Mouse (Mus musculus) embryonic facial prominence, embryonic 13.5 days (tissue): Measurements from ENCODE around the gene Zc3h13. TPM values are rescaled to one million over a fixed set of nuclear protein-coding genes. Genes with fewer than 3 reads are reported as not detected.

ENCODE experiments used
- ATAC-seq: fragments of 200-750 bp; cut with Nextera tagmentation; 2 replicates; pipeline ENCODE4 v1.8.0; 2017; ENCODE audit warnings: low read depth; ENCODE audit not compliant: insufficient number of reproducible peaks, insufficient read depth, low FRiP score, low TSS enrichment
- H3K27ac ChIP-seq: fragments of 300-500 bp; sonication (generic); 2 replicates; pipeline ENCODE4 v1.5.1; 2015; ENCODE audit warnings: moderate library complexity, mild to moderate bottlenecking, inconsistent platforms
- H3K27me3 ChIP-seq: fragments of 300-500 bp; sonication (generic); 2 replicates; pipeline ENCODE4 v1.6.1; 2015; ENCODE audit warnings: mild to moderate bottlenecking, inconsistent platforms
- H3K36me3 ChIP-seq: fragments of 300-500 bp; sonication (generic); 2 replicates; pipeline ENCODE4 v1.6.1; 2015; ENCODE audit warnings: mild to moderate bottlenecking, inconsistent platforms
- H3K4me1 ChIP-seq: fragments of 300-500 bp; sonication (generic); 2 replicates; pipeline ENCODE4 v1.6.1; 2015; ENCODE audit warnings: inconsistent platforms
- H3K4me2 ChIP-seq: fragments of 300-500 bp; sonication (generic); 2 replicates; pipeline ENCODE4 v1.6.1; 2015; ENCODE audit warnings: moderate library complexity, mild to moderate bottlenecking, inconsistent platforms
- H3K4me3 ChIP-seq: fragments of 300-500 bp; sonication (generic); 2 replicates; pipeline ENCODE4 v1.5.1; 2015; ENCODE audit warnings: mild to moderate bottlenecking, inconsistent platforms
- H3K9ac ChIP-seq: fragments of 300-500 bp; sonication (generic); 2 replicates; pipeline ENCODE4 v1.6.1; 2015; ENCODE audit warnings: mild to moderate bottlenecking, inconsistent platforms
- H3K9me3 ChIP-seq: fragments of 300-500 bp; sonication (generic); 2 replicates; pipeline ENCODE4 v1.6.1; 2016; ENCODE audit warnings: inconsistent platforms
- WGBS: fragments of 180-500 bp; shearing (Covaris S2); methylation state at CpG from one replicate; pipeline ENCODE4 v1.1.7; 2015; ENCODE audit warnings: mixed read lengths; 5-methylcytosine and 5-hydroxymethylcytosine counted together
- polyA plus RNA-seq: library from polyadenylated mRNA; unstranded; fragments of >200 nt; fragmentation: Nextera tagmentation; extraction: Ambion mirVana; gene quantifications from 2 replicates; pipeline ENCODE4 v1.2.1, GENCODE M21; 2015

The Zc3h13 gene
- 39.1 and 42.5 TPM in 2 replicates for polyA plus RNA-seq

GRCm38 (mm10) chr14:75284193-75284915, at the start of gene Zc3h13:
TSS of gene Zc3h13 (plus strand) at chr14:75284373.
- peaks cover 10% of the 10 kb centered on the region for H3K4me1 ChIP-seq
- H3K27me3 ChIP-seq: no peaks in the 10 kb centered on the region
- H3K9ac ChIP-seq: peak within 1 kb of the TSS; percentile 97
- no peaks in the 10 kb centered on the region for H3K9me3 ChIP-seq
- peak within 1 kb of the TSS; percentile 85 for H3K4me2 ChIP-seq
- peak within 1 kb of the TSS; percentile 88 for H3K27ac ChIP-seq
- H3K4me3 ChIP-seq: peak within 1 kb of the TSS; percentile 100
- no peaks in the 10 kb centered on the region for H3K36me3 ChIP-seq
- WGBS: under 1% methylated on average over 61 of the region's 61 CpGs
- ATAC-seq: peak; percentile 97

GRCm38 (mm10) chr14:75235552-75235951, 48.6 kb upstream of the Zc3h13 start:
- 83% methylated on average over 8 of the region's 8 CpGs for WGBS
- H3K27ac ChIP-seq: no peak overlapping the region
- H3K4me2 ChIP-seq: no peak overlapping the region
- no peaks in the 10 kb centered on the region for H3K9me3 ChIP-seq
- no peak overlapping the region for H3K9ac ChIP-seq
- H3K4me3 ChIP-seq: no peak overlapping the region
- H3K36me3 ChIP-seq: no peaks in the 10 kb centered on the region
- no peak for ATAC-seq
- 0 out of 2 replicates have a peak, but pooled peaks cover 5% of the 10 kb centered on the region for H3K4me1 ChIP-seq
- H3K27me3 ChIP-seq: no peaks in the 10 kb centered on the region

DNA sequence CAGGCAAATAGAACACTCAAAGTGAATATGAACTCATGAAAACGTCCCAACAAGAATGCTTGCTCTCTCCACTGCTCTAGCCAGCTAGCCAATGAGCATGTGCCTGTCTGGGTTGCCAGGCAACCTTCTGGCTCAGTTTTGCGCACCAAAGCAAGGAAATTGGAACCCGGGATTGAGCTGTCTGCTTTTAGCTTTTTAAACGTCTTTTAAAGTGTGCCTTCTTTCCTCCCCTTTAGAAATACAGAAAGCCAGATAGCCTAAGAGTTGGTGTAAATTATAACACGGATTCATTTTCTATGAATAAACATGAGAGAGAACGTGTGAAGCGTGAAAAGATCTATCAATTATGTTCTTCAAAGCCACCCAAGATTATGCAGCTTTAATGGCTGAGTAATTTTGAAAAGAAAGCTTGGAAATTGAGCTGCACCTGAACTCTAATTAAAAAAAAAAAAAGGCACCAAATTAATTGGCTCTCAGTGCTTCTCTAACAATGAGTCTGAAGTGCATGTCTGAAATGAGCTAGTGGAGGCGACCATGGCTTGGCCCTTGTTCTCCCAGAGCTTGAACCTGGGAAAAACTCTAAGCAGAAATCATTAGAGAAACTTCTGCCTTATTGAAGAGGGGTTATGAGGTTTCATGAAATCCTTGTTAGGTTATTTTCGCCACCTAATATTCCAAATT, 48.1 kb upstream of the Zc3h13 start:
- H3K9me3 ChIP-seq: no peaks in the 10 kb centered on the region
- H3K4me2 ChIP-seq: no peak overlapping the region
- no peak overlapping the region for H3K27ac ChIP-seq
- 0 out of 2 replicates have a peak, but pooled peaks cover 5% of the 10 kb centered on the region for H3K4me1 ChIP-seq
- 48% methylated on average over 9 of the region's 9 CpGs for WGBS
- H3K9ac ChIP-seq: no peak overlapping the region
- H3K4me3 ChIP-seq: no peak overlapping the region
- no peaks in the 10 kb centered on the region for H3K36me3 ChIP-seq
- H3K27me3 ChIP-seq: no peaks in the 10 kb centered on the region
- ATAC-seq: 0 out of 2 replicates have a peak, but pooled peaks have one; percentile 52

GRCm38 (mm10) chr14:75236636-75237003, 47.6 kb upstream of the Zc3h13 start:
- Histone ChIP-seq H3K9ac (no peak overlapping the region), H3K4me2 (no peak overlapping the region)
- WGBS: 79% methylated on average over 4 of the region's 4 CpGs

DNA sequence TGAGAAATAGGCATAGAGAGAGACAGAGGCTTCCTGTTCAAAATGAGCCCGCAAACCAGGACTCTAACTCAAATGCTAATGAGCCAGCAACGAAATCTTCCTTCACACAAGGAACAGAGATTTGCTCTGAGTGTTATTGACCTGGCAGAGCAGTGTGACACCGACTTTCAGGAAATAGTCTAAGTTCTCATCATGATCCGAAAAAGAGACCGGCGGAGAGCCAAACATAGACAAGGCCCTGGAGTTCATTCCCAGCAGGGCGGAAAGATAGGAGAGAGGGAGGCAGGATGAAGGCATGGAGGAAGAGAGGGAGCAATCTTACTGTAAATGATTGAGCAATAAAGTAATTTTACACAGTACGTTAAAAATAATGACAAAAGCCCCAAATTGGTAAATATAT, 47.1 kb upstream of the Zc3h13 start:
- Histone ChIP-seq H3K27me3 (no peaks in the 10 kb centered on the region), H3K36me3 (no peaks in the 10 kb centered on the region), H3K9me3 (no peaks in the 10 kb centered on the region), H3K4me2 (no peak overlapping the region), H3K9ac (no peak overlapping the region), H3K4me1 (0 out of 2 replicates have a peak, but pooled peaks cover 5% of the 10 kb centered on the region), H3K4me3 (no peak overlapping the region), H3K27ac (no peak overlapping the region)
- ATAC-seq: no peak
- 87% methylated on average over 8 of the region's 8 CpGs for WGBS

More at GRCm38 (mm10) chr14:75236636-75237003, 47.6 kb upstream of the Zc3h13 start:
- no peak for ATAC-seq
- Histone ChIP-seq H3K9me3 (no peaks in the 10 kb centered on the region), H3K27me3 (no peaks in the 10 kb centered on the region), H3K4me3 (no peak overlapping the region), H3K27ac (no peak overlapping the region), H3K36me3 (no peaks in the 10 kb centered on the region), H3K4me1 (0 out of 2 replicates have a peak, but pooled peaks cover 5% of the 10 kb centered on the region)

- Histone ChIP-seq H3K9ac (no peak overlapping the region), H3K4me2 (no peak overlapping the region), H3K36me3 (no peaks in the 10 kb centered on the region), H3K27ac (no peak overlapping the region), H3K27me3 (no peaks in the 10 kb centered on the region), H3K9me3 (no peaks in the 10 kb centered on the region), H3K4me1 (0 out of 2 replicates have a peak, but pooled peaks cover 5% of the 10 kb centered on the region), H3K4me3 (no peak overlapping the region)
- no peak for ATAC-seq
- 78% methylated on average over 6 of the region's 6 CpGs for WGBS
Observed at GRCm38 (mm10) chr14:75238054-75238692, 46.0 kb upstream of the Zc3h13 start.

DNA sequence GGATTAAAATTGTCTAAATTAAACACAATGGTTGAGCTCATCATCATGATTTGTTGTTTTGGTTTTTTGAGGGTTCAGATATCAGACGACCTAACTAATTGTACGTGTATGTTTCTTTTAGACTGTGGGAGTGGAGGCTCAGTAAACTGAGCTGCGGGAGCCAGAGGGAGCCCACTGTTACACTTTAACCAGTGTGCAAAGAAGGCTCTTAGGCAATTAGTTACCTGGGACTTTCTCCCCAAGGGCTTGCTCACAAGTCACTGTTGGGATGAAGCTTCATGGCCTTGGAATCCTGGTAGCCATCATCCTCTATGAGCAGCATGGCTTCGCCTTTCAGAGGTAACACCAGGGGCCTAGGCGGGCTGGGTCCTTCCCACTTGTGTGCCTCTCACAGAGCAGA, 42.1 kb upstream of the Zc3h13 start, which contains the start of gene Cpb2:
TSS of gene Cpb2 (plus strand) at position 201 of the 400 bp plus-strand sequence.
- WGBS: 82% methylated on average over 5 of the region's 5 CpGs
- no peaks in the 10 kb centered on the region for H3K27me3 ChIP-seq
- peaks cover 5% of the 10 kb centered on the region; the same call in 1 of the 2 replicates for H3K4me1 ChIP-seq

GRCm38 (mm10) chr14:75246024-75247000, 37.9 kb upstream of the Zc3h13 start:
- H3K9me3 ChIP-seq: no peaks in the 10 kb centered on the region
- H3K27ac ChIP-seq: no peak overlapping the region; the same call in 1 of the 2 replicates
- no peaks in the 10 kb centered on the region for H3K36me3 ChIP-seq
- 64% methylated on average over 11 of the region's 11 CpGs for WGBS
- no peak overlapping the region for H3K9ac ChIP-seq
- ATAC-seq: no peak
- H3K4me1 ChIP-seq: peaks cover 5% of the 10 kb centered on the region; the same call in 1 of the 2 replicates
- H3K4me2 ChIP-seq: no peak overlapping the region
- H3K27me3 ChIP-seq: no peaks in the 10 kb centered on the region
- no peak overlapping the region for H3K4me3 ChIP-seq

More for the DNA sequence above, 42.1 kb upstream of the Zc3h13 start, which contains the start of gene Cpb2:
- Histone ChIP-seq H3K4me3 (no peak within 1 kb of the TSS), H3K36me3 (no peaks in the 10 kb centered on the region), H3K27ac (no peak within 1 kb of the TSS), H3K4me2 (no peak within 1 kb of the TSS), H3K9ac (no peak within 1 kb of the TSS), H3K9me3 (no peaks in the 10 kb centered on the region)
- no peak for ATAC-seq

DNA sequence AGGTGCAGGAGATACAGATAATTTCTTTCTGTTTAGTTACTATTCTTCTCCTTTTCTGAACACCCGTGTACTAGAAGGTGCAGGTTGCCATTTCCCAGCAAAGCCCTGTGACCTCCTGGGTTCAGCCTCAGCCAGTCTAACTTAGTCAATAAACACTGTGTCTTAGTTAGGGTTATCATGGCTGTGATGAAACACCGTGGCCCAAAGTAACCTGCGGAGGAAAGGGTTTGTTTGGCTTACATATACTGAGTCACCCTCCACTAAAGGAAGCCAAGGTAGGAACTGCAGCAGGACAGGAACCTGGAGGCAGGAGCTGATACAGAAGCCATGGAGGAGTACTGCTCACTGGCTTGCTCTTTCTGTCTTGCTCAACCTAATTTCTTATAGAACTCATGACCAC, 33.7 kb upstream of the Zc3h13 start:
- 88% methylated on average over 3 of the region's 3 CpGs for WGBS
- peaks cover 5% of the 10 kb centered on the region; the same call in 1 of the 2 replicates for H3K4me1 ChIP-seq
- no peak overlapping the region for H3K4me2 ChIP-seq
- no peak for ATAC-seq
- H3K4me3 ChIP-seq: no peak overlapping the region
- no peaks in the 10 kb centered on the region for H3K27me3 ChIP-seq
- H3K36me3 ChIP-seq: no peaks in the 10 kb centered on the region
- no peaks in the 10 kb centered on the region for H3K9me3 ChIP-seq
- no peak overlapping the region for H3K9ac ChIP-seq
- no peak overlapping the region for H3K27ac ChIP-seq

GRCm38 (mm10) chr14:75256521-75256920, 27.7 kb upstream of the Zc3h13 start:
- Histone ChIP-seq H3K4me2 (no peak overlapping the region), H3K27me3 (no peaks in the 10 kb centered on the region), H3K36me3 (no peaks in the 10 kb centered on the region), H3K9me3 (no peaks in the 10 kb centered on the region), H3K27ac (no peak overlapping the region), H3K4me1 (no peaks in the 10 kb centered on the region), H3K9ac (no peak overlapping the region), H3K4me3 (no peak overlapping the region)
- WGBS: 45% methylated on average over 5 of the region's 5 CpGs
- no peak for ATAC-seq
